Mouse (Mus musculus) G1E-ER4 (cell line): ENCODE measurements around the gene Rbms3. TPM values are rescaled to one million over a fixed set of nuclear protein-coding genes. Genes with fewer than 3 reads are reported as not detected.

Source experiments
- GATA1 ChIP-seq: IDR thresholded peaks from one replicate; pipeline ENCODE4 v1.8.0; 2012; ENCODE audit warnings: low read length, inconsistent platforms
- polyA plus RNA-seq: library from polyadenylated mRNA; stranded (reverse); fragments of >175 nt; gene quantifications from 2 replicates; pipeline ENCODE4 v1.2.3, GENCODE M21; 2012

Rbms3 gene
- polyA plus RNA-seq, 1 experiment, result not detected

DNA sequence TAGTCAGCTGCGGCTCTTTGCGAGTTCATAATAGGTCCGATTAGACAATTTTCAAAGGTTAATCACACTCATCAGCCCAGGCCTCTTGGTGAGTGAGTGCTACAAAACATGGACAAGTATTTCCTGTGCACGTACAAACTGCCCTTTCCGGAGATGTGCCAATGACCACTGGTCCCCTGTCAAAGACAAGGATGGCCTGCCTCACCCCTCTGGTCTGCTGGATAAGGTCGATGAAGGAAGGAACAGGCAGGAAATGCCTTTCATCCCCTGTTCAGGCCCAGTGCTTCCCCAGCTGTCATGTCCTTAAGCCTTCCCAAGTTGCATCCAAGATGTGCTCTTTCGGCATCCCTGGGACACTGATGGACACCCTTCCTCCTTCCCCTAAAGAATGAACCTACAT, 1016.4 kb downstream of the Rbms3 start:
- no peak for TF ChIP-seq GATA1

GRCm38 (mm10) chr9:116596046-116596445, 1033.7 kb downstream of the Rbms3 start:
- TF ChIP-seq GATA1, result no peak

GRCm38 (mm10) chr9:116592486-116592885, 1037.2 kb downstream of the Rbms3 start:
- TF ChIP-seq GATA1, result no peak

- TF ChIP-seq GATA1, result no peak
These were observed 1038.6 kb downstream of the Rbms3 start for GRCm38 (mm10) chr9:116591071-116591470.

GRCm38 (mm10) chr9:116569680-116570079, 1060.0 kb downstream of the Rbms3 start:
- TF ChIP-seq GATA1, result no peak

DNA sequence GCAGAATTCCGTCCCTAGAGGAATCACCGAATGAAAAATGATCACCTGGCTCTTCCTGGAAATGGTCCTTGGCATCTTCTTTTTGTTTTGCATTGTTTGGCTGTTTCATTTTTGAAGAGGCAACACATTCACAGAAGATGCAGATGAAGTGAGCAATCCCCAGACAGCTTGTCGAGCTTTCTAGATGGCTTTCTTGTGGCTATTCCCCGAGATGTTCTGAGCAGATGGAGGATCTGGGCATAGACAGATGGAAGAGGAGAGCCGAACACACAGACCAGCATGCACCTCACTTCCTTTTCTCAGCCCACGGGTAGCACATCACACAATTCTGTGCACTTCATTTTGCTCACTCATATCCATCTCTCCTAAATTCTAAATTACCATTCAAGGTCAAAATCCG, 1063.0 kb downstream of the Rbms3 start:
- TF ChIP-seq GATA1, result no peak

- TF ChIP-seq GATA1, result no peak
These were observed 1071.9 kb downstream of the Rbms3 start for GRCm38 (mm10) chr9:116557781-116558180.

- TF ChIP-seq GATA1, result no peak
These were observed 1073.1 kb downstream of the Rbms3 start for GRCm38 (mm10) chr9:116556641-116557040.

DNA sequence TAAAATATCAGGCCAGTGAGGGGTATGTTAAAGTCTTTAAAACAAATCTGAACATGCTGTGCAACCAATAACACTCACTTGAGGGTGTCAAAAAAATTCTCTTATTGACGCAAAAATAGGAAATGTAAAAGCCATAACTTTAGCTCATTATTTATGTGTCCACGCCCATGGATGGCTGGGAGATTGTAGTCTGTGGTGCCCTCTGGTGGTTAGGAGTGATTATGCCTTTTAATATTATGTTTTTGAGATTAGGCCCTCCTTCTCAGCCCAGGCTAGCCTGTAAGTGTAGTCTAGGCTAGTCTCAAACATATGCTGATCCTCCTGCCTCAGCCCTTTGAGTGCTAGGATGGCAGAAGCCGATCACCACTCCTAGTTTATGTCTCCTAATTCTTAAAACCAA, 1076.5 kb downstream of the Rbms3 start:
- TF ChIP-seq GATA1, result no peak

DNA sequence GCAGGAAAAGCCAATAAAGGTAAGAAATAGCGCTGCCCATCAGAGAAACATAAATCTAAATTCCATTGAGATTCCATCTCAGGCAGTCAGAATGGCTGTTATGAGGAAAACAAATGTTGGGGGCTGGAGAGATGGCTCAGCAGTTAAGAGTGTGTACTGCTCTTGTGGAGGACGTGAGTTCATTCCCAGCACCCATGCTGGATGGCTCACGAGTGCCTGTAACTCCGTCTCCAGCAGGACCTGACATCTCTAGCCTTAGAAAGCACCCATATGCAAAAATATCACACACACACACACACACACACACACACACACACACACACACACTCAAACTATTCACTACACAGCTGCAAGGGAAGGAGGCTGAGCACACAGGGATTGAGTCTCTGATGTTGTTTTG, 1083.6 kb downstream of the Rbms3 start:
- TF ChIP-seq GATA1, result no peak

DNA sequence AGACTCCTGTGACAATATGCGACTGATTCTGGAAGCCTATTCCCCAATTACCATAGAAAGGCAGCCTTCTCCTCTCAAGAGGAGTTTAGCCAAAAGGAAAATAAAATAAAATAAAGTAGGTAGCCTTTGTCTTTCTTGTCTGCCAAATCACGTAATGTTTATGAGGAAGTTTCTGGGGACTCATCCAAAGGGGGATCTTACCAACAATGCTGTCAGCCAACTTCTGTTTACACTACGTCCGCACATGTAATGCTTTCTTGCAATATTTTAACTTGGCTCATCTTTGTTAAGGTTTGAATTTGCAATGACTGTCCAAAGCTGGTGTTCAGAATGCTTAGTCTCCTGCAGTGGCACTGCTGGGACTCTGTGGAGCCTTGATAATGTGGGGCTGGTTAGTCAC, 1086.9 kb downstream of the Rbms3 start:
- no peak for TF ChIP-seq GATA1

DNA sequence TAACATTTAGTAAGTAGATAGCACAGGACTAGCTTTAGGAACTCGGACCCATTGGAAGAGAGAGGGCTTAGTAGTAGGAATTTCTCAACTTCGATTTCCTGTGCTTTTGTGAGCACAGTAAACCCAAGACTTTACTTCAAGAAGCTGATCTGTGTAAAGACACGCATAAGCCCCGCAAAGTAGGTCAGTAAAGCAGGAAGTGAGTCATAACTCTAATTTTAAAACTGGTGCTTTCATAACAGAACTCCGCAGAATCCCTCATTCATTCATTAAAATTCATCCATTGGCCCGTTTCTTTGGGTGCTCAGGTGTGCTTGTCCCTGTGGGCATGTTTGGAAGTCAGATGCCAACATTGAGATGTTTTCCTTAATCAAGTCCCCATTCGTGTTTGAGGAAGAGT, 1087.7 kb downstream of the Rbms3 start:
- no peak for TF ChIP-seq GATA1

GRCm38 (mm10) chr9:116535709-116536108, 1094.0 kb downstream of the Rbms3 start:
- TF ChIP-seq GATA1, result no peak

DNA sequence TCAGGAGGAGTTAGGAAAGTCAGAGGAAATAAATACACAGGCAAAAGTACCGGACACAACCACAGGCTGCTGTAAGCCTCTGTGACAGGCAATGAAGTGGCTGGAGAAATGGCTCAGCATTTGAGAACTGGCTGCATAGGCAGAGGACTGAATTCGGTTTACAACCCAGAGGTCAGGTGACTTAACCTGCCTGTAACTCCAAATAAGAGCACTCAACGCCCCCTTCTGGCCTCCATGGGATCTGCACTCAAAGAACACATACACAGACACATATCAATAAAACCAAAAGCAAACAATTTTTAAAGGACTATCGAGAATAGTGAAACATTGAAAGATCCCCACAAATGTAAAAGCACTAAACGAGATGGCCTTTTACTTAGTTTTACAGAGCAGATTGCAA, 1096.3 kb downstream of the Rbms3 start:
- no peak for TF ChIP-seq GATA1

GRCm38 (mm10) chr9:116531121-116531520, 1098.6 kb downstream of the Rbms3 start:
- TF ChIP-seq GATA1, result no peak

DNA sequence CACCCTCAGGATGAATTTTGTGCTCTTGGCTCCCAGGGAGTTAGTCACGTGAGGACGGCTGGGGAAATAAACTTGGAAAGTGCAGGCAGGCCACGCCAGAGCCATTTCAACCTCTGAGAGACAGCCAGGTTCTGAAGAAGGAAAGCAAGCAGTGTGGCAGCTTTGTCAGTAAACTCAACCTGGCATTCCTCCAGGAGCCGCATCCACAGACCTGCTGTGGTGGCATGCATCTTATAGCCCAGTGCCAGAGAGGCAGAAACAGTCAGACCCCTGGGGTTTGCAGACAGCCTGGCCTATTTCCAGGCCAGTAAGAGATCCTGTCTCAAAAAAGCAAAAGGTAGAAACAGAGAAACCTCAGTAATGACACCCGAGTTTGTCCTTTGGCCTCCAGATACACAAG, 1105.3 kb downstream of the Rbms3 start:
- no peak for TF ChIP-seq GATA1
